Mouse (Mus musculus): Measurements from ENCODE around the gene Acsf3.
A peak's percentile ranks its signal among the peaks of the same experiment; 100 is the strongest.

Acsf3 gene

DNA sequence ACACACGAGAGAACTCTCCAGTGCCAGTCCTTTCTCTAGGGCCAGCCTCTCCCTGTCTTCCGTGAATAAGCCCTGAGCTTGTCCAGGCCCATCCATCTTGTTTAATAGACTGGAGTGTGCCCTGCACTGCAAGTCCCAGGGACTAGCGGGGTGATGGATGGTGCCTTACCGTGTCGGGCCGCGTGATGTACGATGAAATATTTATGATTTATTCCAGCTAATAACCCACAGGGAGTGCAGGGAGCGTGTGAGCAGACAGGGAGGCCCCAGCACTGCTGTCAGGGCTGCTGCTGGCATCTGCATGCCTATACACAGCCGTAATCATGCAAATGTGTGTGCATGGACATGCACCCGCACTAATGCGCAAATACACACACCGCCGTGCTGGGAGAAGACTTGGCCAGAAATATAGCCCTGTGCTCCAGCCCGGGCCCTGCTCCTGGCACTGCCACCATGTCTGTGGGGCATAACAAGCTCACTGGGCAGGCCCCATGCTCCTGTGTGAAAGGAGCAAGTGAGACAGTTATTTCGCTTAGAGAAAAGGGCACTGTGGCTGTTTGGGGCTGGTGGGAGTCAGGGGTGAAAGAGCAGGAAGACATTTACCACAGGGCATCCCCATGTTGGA lies 36.7 kb downstream of the Acsf3 start:
- DNase-seq (ENCODE audit: low spot score): no peak

GRCm38 (mm10) chr8:122812610-122813250 lies 37.4 kb downstream of the Acsf3 start:
- no peak for DNase-seq (ENCODE audit: low spot score)

DNA sequence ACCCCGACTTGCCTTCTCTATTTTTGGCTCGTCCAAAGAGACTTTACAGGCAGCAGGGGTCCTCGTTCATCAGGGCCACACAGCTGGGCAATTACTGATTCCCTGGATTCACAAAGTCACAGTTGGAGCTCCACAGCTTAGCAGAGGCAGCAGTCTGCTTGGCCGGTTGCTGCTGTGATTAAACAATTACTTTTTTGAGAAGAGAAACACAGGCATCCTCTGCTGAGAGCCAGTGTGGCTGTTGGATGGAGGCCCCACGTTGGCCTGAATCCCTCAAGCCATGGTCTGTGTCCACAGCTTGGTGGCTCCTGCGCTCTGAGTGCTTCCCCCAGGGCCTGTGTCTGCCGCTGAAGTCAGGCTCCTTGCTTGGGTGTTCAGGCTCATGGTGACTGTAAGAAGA lies 39.3 kb downstream of the Acsf3 start:
- no peak for DNase-seq (ENCODE audit: low spot score)

GRCm38 (mm10) chr8:122816965-122817364 lies 41.7 kb downstream of the Acsf3 start:
- no peak for DNase-seq (ENCODE audit: low spot score)

- no peak for DNase-seq (ENCODE audit: low spot score)
Observed at GRCm38 (mm10) chr8:122817724-122818496, 42.6 kb downstream of the Acsf3 start.

- no peak for DNase-seq (ENCODE audit: low spot score)
Observed at GRCm38 (mm10) chr8:122819776-122820175, 44.5 kb downstream of the Acsf3 start.

DNA sequence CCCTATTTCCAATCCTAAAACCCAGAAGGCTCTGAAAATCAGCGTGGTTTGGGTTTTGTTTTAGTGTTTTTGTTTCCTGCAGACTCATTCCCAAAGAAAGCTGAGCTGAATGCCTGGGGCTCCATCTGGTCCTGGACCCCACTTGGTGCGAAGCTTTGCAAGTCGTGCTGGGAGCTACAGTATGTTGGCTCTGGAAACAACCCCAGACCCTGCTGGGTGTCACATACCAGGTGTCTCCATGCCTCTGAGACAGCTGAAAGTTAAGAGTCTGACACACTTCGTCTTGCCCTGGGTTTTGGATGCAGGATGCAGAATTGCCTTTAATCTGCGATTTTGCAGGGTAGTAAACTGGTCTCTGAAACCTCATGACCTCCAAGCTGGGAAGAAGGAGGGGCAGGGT lies 49.3 kb downstream of the Acsf3 start:
- no peak for DNase-seq (ENCODE audit: low spot score)

- DNase-seq (ENCODE audit: low spot score): no peak
Observed at GRCm38 (mm10) chr8:122824986-122825385, 49.7 kb downstream of the Acsf3 start.

DNA sequence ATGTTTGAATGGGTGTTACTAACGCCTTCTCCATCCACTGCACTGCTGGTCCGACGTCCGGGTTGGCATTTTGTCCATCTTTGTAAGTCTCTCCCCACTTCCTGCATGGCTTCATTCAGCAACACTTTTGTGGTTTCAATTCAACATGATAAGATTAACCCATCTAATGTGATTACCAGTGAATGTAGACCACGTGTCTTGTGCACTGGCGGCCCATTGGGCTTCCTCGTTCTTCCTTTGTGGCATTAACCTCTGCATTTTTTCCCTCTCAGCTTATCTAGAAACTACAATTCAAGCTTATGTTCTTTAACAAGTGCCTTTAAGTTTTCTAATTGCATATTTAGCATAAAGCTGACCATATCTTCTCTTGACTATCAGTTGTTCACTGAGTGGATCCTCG lies 50.1 kb downstream of the Acsf3 start:
- DNase-seq (ENCODE audit: low spot score): no peak

- DNase-seq (ENCODE audit: low spot score): no peak
Observed at GRCm38 (mm10) chr8:122829396-122829795, 54.1 kb downstream of the Acsf3 start.

DNA sequence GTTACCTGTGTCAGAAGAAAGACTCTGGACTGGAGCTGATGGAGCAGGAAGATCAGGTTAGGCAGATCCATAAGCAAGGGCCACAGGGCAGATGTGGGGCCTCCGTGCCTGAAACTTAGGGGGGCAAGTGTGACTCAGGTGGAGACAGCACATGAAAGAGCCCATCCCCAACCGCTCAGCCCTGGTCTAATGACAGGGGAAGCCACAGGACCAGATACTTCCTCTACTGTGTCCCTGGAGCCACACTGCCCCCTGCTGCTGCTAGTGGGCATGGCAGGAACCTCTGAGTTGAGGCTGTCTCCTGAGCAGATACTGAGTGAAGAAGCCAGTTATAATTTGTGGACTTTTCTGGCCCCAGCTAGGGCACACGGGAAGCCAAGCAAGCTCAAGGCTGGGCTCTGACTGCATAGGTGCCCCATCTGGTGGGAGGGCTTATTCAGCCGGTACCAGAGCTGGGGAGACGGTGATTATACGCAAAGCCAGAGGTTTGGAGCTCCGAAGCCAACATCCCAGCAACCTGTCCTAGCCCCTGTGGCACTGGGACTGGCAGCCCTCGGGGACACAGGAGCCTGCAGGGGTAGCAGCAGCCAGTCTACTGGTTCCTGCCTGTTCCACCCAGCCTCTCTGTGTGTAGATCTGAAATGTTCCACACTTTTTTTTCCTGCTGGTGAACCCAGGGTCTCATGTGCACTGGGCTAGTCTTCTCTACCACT lies 55.2 kb downstream of the Acsf3 start:
- DNase-seq (ENCODE audit: low spot score): peak; percentile 79

DNA sequence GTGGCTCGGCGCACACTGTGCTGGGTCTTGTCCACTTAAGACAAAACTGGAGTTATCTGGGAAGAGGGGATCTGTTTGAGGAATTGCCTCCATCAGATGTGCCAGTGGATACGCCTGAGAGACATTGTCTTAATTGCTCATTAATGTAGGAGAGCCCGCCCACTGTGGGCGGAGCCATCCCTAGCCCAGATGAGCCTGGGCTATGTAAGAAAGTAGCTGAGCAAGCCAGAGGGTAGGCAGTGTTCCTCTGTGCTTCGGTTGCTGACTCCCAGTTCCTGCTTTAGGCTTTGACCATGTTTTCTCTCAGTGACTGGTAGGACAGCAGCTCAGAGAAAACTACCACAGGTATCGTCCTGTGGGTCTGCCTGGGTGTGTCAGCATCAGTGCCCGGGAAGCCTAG lies 59.1 kb downstream of the Acsf3 start:
- no peak for DNase-seq (ENCODE audit: low spot score)

DNA sequence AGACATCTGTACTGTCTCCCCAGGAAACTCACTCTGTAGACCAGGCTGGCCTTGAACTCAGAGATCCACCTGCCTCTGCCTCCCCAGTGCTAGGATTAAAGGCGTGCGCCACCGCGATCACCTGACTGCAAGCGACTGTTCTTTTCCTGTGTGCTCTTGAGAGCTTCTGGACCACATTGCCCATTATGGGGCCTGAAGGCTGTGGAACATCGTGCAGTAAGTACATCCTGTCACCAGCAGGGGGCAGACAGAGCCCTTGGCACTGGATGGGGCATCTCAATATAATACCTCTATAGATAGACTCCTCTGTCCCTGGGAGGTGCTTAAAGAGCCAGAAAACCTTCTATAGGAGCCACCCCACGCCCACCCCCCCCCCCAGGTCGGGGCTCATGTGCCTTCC lies 59.7 kb downstream of the Acsf3 start:
- DNase-seq (ENCODE audit: low spot score): peak; percentile 75

- no peak for DNase-seq (ENCODE audit: low spot score)
Observed at GRCm38 (mm10) chr8:122836199-122836598, 60.9 kb downstream of the Acsf3 start.

DNA sequence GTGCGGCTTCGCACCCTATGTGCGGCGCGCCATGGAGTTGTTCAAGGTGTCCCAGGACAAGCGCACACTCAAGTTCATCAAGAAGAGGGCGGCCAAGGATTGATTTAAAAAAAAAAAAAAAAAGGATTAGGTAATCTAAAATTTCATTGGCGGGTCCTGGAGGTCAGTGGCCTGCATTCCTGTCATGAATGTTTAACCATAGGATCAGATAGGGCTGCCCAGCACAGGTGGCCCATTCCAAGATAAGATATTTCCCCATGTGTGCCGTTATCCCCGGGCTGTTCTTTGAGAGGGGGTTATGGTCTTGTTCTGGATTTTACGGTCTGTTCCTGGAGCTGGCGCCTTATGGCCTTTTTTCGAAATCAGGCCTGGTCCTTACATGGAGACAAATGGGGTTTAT lies 61.4 kb downstream of the Acsf3 start:
- no peak for DNase-seq (ENCODE audit: low spot score)

- no peak for DNase-seq (ENCODE audit: low spot score)
Observed at GRCm38 (mm10) chr8:122844161-122844560, 68.9 kb downstream of the Acsf3 start.

DNA sequence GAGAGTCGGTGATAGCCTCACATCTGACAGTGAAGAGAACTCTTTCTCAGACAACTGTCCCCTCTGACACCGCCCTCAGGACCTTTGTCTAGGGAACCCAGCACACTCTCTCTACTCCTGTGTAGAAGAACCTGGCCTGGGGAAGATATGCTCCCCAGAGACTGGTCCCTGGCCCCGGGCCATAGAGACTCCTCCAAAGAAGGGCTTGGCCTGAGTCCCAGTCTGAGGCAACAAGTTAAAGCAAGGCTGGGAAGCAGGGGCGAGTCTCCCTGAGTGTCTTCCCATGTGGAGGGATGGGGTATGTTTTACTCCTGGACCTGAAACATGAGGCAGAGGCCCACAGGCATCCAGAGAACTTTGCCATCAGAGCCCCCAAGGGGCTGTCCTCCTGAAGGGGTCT lies 70.4 kb downstream of the Acsf3 start:
- peak; percentile 81 for DNase-seq (ENCODE audit: low spot score)

GRCm38 (mm10) chr8:122847829-122848561 lies 72.7 kb downstream of the Acsf3 start, which contains the start of gene Cdh15:
Gene Cdh15 (plus strand): TSS chr8:122847966.
- DNase-seq (ENCODE audit: low spot score): no peak

DNA sequence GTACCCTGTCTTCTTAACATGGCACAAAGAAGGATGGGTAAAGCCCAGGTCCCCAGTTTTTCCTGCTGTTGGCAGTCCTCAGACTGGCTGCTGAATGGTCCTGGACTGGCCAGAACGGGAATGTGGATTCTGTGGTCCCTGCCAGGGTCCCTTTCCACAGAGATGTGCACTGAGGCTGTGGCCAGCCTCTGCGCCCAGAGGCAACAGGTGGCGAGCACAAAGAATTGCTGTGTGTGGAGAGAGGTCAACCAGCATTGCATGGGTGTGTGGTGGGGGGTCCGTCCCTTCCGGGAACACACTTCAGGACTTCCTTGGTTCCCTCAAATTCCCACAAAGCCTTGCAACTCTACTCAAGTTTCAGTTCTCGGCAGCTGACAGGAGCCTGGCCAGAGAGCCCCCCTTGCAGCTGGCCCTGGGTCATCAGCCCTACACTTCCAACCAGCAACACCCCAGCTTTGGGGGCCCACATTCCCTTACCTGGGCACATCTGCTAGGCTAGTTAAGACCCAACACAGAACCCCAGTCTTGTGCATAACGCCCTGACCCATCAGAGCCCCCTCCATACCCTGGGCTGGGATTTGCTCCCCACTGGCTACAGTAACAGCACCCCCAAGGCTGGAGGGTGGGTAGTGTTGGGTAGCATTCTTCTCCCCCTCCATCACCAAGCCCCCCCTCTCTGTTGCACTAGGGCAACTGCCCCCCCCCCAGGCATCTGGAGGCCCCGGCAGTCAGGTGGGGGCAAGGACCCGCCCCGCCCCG lies 74.0 kb downstream of the Acsf3 start:
- DNase-seq (ENCODE audit: low spot score): no peak

DNA sequence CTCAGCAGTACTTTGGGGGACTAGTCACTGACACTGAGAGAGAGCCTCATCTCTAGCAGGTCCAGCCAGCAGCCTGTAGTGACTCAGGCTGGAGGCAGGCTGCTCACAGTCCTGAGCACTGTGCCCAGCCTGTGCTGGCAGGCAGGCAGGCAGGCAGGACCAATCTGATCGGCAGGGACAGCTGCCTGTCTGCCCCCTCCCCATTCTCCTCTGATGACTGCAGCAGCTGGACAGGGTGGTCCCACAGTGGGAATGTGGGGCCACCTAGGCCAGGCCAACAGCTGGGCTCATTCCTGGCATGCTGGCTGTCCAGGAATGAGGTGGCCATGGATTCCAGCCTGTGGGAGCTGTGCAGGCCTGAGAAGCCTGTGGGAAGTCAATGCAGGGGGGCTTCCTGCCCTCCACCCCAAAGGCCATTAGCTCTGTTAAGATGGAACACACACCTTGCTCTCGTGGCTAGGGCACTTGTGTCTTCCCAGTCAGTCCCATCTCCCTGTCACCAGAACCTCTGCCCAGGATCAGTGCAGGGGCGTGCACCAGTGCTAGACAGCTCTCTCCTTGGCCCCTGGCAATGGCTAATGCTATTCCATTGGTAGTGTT lies 75.5 kb downstream of the Acsf3 start:
- DNase-seq (ENCODE audit: low spot score): no peak
